Mouse (Mus musculus): ENCODE data around the gene Ggt5.

DNA sequence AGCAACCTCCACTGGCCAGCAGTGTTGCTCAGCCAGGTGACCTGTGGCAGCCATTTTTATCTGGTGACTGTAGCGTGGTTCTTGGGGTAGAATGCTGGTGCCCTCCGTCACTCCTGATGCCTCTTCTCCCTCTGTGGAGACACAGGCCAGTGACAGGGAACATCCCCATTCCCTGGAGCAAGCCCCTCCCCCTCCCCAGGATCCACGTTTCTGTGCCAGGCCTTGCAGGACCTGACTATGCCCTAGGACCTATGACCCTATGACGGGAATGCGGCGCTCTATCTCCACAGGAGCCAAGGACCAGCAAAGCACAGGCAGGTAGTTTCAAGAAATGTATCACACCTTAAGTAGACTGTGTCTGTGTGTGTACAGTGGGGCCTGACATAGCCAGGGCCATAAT, 59.0 kb downstream of the Ggt5 start:
- TF ChIP-seq GATA1 (IDR thresholded peaks at IDR 0.05; ENCODE audit: low read length) (no peak), TAL1 (IDR thresholded peaks at IDR 0.05; ENCODE audit: low read length) (no peak)

All from erythroblast, embryonic 14.5 days (primary cell).